Mouse (Mus musculus) liver, postnatal 0 days (tissue): Measurements from ENCODE around the gene Adm2. TPM values are rescaled to one million over a fixed set of nuclear protein-coding genes. Genes with fewer than 3 reads are reported as not detected.

Experiments
- ATAC-seq: fragments of 200-750 bp; cut with Nextera tagmentation; 2 replicates; pipeline ENCODE4 v1.8.0; 2017; ENCODE audit warnings: mild to moderate bottlenecking, moderate library complexity
- DNase-seq: peaks from one replicate; pipeline ENCODE4 v3.0.0-alpha.2; 2016
- H3K27ac ChIP-seq: fragments of 300-500 bp; sonication (generic); 2 replicates; pipeline ENCODE4 v1.5.1; 2014; ENCODE audit warnings: antibody characterized with exemption, moderate library complexity, mild to moderate bottlenecking, low read depth
- H3K27me3 ChIP-seq: fragments of 300-500 bp; sonication (generic); 2 replicates; pipeline ENCODE4 v1.6.1; 2014; ENCODE audit warnings: low read length, control low read depth, mixed read lengths; ENCODE audit not compliant: insufficient read depth
- H3K36me3 ChIP-seq: fragments of 300-500 bp; sonication (generic); replicated peaks from 2 replicates; pipeline ENCODE4 v1.6.1; 2014; ENCODE audit warnings: mild to moderate bottlenecking, control low read depth, low read length, moderate library complexity, mixed read lengths; ENCODE audit not compliant: insufficient read depth
- H3K4me1 ChIP-seq: fragments of 300-500 bp; sonication (generic); 2 replicates; pipeline ENCODE4 v1.6.1; 2014; ENCODE audit warnings: antibody characterized with exemption, mild to moderate bottlenecking, control low read depth; ENCODE audit not compliant: insufficient read depth
- H3K4me2 ChIP-seq: fragments of 300-500 bp; sonication (generic); 2 replicates; pipeline ENCODE4 v1.6.1; 2014; ENCODE audit warnings: low read depth, mild to moderate bottlenecking, low read length, moderate library complexity, mixed read lengths
- H3K4me3 ChIP-seq: fragments of 300-500 bp; sonication (generic); 2 replicates; pipeline ENCODE4 v1.5.1; 2014; ENCODE audit warnings: low read depth, low read length
- H3K9ac ChIP-seq: fragments of 300-500 bp; sonication (generic); replicated peaks from 2 replicates; pipeline ENCODE4 v1.6.1; 2014; ENCODE audit warnings: mild to moderate bottlenecking, moderate library complexity
- H3K9me3 ChIP-seq: fragments of 300-500 bp; sonication (generic); 2 replicates; pipeline ENCODE4 v1.6.1; 2016; ENCODE audit warnings: mild to moderate bottlenecking, control low read depth, low read length, mixed read lengths
- CTCF ChIP-seq: sonication (generic); IDR thresholded peaks from 2 replicates; pipeline ENCODE4 v1.5.1; 2016; ENCODE audit warnings: antibody characterized with exemption, low read depth
- EP300 ChIP-seq: IDR thresholded peaks from 2 replicates; pipeline ENCODE4 v1.6.1; 2016; ENCODE audit warnings: antibody characterized with exemption, low read depth, mild to moderate bottlenecking
- WGBS: fragments of 180-500 bp; shearing (Covaris S2); extraction: QIAGEN DNeasy Blood & Tissue Kit; methylation state at CpG from one replicate; pipeline ENCODE4 v1.1.7; 2014; ENCODE audit not compliant: insufficient replicate concordance; 5-methylcytosine and 5-hydroxymethylcytosine counted together
- polyA plus RNA-seq: library from polyadenylated mRNA; unstranded; fragments of >200 nt; fragmentation: Nextera tagmentation; extraction: Ambion mirVana; gene quantifications from 2 replicates; pipeline ENCODE4 v1.2.1, GENCODE M21; 2015

Gene Adm2
- polyA plus RNA-seq, 1 experiment from 2014 or later: 3.7 TPM

DNA sequence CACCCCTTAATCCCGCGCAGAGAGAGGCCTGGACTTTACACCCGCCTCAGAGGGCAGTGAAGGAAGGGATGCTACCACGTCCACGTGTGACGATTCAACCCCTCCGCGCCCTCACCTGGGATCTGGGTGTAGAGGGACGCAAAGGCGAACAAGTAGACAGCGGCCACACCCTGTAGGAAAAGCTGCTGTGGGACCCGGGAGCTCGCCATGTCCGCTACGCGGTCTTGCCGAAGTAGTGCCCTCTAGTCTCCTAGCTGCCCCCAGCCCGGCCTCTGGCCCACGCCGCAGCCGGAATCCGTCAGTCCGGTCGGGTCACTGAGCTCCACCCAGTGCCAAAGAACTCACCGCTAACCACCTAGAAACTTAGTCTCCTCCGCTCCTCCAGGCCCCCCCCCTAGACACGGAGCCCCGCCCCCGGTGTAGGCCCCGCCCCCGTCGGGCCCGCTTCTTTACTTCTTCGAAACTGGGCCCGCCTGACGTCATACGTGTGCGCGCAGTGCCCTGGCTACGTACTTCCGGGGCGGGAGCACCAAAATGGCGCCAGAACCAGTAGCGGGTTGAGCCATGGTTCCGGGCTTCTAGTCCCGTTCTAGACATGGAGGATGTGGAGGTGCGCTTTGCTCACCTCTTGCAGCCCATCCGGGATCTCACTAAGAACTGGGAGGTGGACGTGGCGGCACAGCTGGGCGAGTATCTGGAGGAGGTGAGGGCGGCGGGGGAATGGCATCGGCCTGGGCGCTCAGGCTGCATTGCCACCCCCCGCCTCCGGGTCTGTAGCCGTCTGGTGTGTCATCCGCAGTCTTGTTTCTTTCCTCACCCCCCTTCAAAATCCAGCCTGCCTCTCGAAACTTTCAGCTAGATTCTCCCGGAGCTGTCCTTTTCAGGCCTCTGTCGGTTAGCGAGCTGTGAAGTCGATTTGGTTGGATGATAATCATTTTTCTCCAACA is 33.0 kb downstream of the Adm2 start, which contains the start of the genes Lmf2 and Ncaph2:
Lmf2 (minus strand) TSS at position 419 of the 947 bp plus-strand sequence.
Ncaph2 (plus strand) TSS at position 479 of the 947 bp plus-strand sequence.
- Histone ChIP-seq H3K4me2 (peak within 1 kb of the TSS; percentile 83), H3K27me3 (no peaks in the 10 kb centered on the region), H3K9me3 (no peaks in the 10 kb centered on the region), H3K4me1 (peaks cover 21% of the 10 kb centered on the region), H3K4me3 (peak within 1 kb of the TSS; percentile 91), H3K27ac (peak within 1 kb of the TSS; percentile 84), H3K9ac (peak within 1 kb of the TSS; percentile 81), H3K36me3 (peaks cover 42% of the 10 kb centered on the region)
- DNase-seq (peak; percentile 98), ATAC-seq (peak; percentile 94)
- TF ChIP-seq CTCF: 0 out of 2 replicates have a peak, but pooled peaks have one; percentile 7
- TF ChIP-seq EP300: peak; percentile 71; the same call in 1 of the 2 replicates
- under 1% methylated on average over 64 of the region's 64 CpGs for WGBS

DNA sequence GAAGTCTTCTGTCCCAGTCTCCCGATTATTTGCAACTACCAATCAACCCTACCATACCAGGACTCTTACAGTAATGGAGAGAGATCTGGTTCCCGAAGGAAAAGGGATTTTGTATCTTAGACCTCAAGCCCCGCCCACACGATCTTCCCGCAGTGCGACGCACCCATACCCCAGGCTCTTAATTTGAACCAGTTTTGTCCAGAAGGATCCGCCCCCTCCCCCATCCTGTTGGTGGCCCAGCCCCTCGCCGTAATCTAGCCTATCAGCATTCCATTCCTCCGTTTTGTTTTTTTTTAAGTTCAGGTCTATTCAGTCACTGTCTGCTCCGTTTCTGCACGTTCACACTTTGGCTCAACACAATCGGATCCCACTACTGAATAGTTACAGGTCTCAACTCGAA is 33.9 kb downstream of the Adm2 start:
- Histone ChIP-seq H3K9ac (peak overlapping the region; percentile 81), H3K9me3 (no peaks in the 10 kb centered on the region), H3K27me3 (no peaks in the 10 kb centered on the region), H3K4me3 (peak overlapping the region; percentile 91), H3K4me2 (peak overlapping the region; percentile 83), H3K4me1 (peaks cover 21% of the 10 kb centered on the region), H3K36me3 (peaks cover 42% of the 10 kb centered on the region), H3K27ac (peak overlapping the region; percentile 84)
- TF ChIP-seq EP300 (no peak), CTCF (no peak)
- DNase-seq (peak; percentile 90), ATAC-seq (peak; percentile 57)
- WGBS: under 1% methylated on average over 15 of the region's 15 CpGs

DNA sequence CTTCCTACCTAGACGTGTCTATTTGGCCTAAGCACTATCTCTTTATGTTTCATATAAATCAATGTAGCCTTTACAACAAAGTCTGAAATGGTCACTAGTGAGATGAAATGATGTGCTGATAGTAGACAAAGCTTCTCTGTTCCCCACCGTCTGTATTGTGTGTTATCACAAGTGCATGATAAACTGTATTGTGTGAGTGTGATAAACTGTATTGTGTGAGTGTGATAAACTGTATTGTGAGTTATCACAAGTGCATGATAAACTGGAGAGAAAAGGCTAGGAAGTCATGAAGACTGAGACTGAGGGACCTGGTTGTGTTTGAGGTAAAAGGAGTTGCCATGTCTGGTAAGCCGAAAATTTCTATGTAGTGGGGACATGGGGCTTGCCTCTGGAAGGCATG is 36.3 kb downstream of the Adm2 start:
- H3K27me3 ChIP-seq: no peaks in the 10 kb centered on the region
- no peak for DNase-seq
- H3K9me3 ChIP-seq: no peaks in the 10 kb centered on the region
- no peak overlapping the region; the same call in 1 of the 2 replicates for H3K4me2 ChIP-seq
- no peak for ATAC-seq
- TF ChIP-seq EP300 (no peak), CTCF (no peak)
- peaks cover 42% of the 10 kb centered on the region for H3K36me3 ChIP-seq
- no peak overlapping the region for H3K4me3 ChIP-seq
- H3K27ac ChIP-seq: no peak overlapping the region
- 67% methylated on average over 3 of the region's 3 CpGs for WGBS
- no peak overlapping the region for H3K9ac ChIP-seq
- peaks cover 21% of the 10 kb centered on the region for H3K4me1 ChIP-seq

DNA sequence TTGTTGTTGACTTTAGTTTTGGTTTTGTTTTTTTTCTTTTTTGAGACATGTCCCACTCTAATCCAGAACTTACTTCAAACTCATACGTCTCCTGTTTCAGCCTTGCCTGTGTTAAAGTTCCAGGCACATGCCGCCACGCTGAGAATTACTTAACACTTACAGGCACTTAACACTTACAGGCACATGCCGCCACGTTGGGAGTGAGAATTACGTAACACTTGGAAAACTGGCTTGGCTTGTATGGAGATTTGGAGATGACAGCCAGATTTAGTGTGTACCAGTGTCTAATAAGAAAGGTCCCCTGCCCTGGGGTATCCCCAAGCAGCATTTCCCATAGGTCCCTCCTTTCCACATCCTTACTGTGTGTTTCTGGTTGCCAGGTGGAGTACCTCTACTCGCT is 40.5 kb downstream of the Adm2 start:
- WGBS: 86% methylated on average over 7 of the region's 7 CpGs
- ATAC-seq (no peak), DNase-seq (peak; percentile 8)
- H3K27me3 ChIP-seq: no peaks in the 10 kb centered on the region
- TF ChIP-seq CTCF: no peak
- TF ChIP-seq EP300: no peak
- H3K4me2 ChIP-seq: no peak overlapping the region
- no peak overlapping the region for H3K27ac ChIP-seq
- H3K4me3 ChIP-seq: no peak overlapping the region
- H3K36me3 ChIP-seq: peaks cover 78% of the 10 kb centered on the region
- H3K4me1 ChIP-seq: no peaks in the 10 kb centered on the region
- no peaks in the 10 kb centered on the region for H3K9me3 ChIP-seq
- no peak overlapping the region for H3K9ac ChIP-seq

DNA sequence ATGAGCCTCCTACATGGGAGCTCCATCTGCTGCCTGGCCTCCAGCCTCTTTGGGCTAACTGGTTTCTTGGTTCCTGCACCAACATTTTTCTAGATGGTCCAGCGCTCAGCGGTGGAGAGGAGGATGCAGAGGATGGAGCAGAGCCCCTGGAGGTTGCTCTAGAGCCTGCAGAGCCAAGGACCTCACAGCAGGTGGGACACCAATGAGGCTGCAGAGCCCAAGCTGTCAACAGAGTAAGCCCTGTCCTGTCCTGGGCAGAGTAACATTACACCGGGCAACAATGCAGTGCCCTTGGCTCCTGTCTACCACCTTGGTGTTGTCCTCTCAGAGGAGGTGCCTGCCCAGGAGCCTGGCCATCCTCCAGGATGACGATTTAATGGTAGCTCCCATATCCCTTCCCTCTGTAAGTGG is 42.6 kb downstream of the Adm2 start:
- H3K9me3 ChIP-seq: no peaks in the 10 kb centered on the region
- no peak overlapping the region for H3K27ac ChIP-seq
- H3K4me2 ChIP-seq: no peak overlapping the region
- H3K9ac ChIP-seq: no peak overlapping the region
- no peak overlapping the region for H3K4me3 ChIP-seq
- DNase-seq: no peak
- no peak for ATAC-seq
- 96% methylated on average over 4 of the region's 4 CpGs for WGBS
- H3K4me1 ChIP-seq: no peaks in the 10 kb centered on the region
- no peaks in the 10 kb centered on the region for H3K27me3 ChIP-seq
- TF ChIP-seq CTCF (no peak), EP300 (no peak)
- peaks cover 96% of the 10 kb centered on the region for H3K36me3 ChIP-seq

DNA sequence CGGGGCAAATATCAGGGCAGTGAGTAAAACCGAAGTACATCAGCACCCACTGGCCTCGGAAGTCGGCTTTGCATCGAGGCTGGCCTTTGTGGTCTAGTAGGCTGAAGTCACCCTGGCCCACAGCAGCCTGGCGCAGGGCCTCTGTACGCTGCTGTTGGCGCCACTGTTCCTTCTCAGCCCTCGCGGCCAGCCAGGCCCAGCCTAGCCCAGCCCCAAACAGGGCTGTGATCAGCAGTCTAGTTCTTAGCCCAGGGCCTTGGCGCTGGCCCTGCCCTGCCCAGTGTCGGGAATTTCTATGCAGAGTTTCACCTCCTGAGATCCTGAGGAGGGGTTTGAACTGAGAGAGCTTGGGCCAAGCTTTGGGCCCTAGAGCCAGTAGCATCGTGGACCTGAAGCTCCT is 49.5 kb downstream of the Adm2 start:
- Histone ChIP-seq H3K9me3 (no peaks in the 10 kb centered on the region), H3K4me2 (no peak overlapping the region), H3K27ac (no peak overlapping the region), H3K4me1 (peaks cover 13% of the 10 kb centered on the region), H3K9ac (no peak overlapping the region), H3K4me3 (no peak overlapping the region), H3K27me3 (0 out of 2 replicates have a peak, but pooled peaks cover 5% of the 10 kb centered on the region), H3K36me3 (peaks cover 52% of the 10 kb centered on the region)
- no peak for TF ChIP-seq EP300
- no peak for TF ChIP-seq CTCF
- no peak for ATAC-seq
- DNase-seq: no peak
- 83% methylated on average over 13 of the region's 13 CpGs for WGBS
